Mouse (Mus musculus) cerebellum, adult 2 months (tissue): ENCODE data around the gene Rrm1.

Source experiments
- CTCF ChIP-seq: fragments of 200-500 bp; IDR thresholded peaks from 2 replicates; pipeline ENCODE4 v1.5.1; 2011; ENCODE audit warnings: low read depth, mild to moderate bottlenecking, control low read depth, low read length, moderate library complexity, borderline replicate concordance; ENCODE audit not compliant: insufficient read depth
- POLR2A ChIP-seq: fragments of 200-500 bp; IDR thresholded peaks from 2 replicates; pipeline ENCODE4 v1.6.1; 2011; ENCODE audit warnings: low read length, control low read depth, borderline replicate concordance; ENCODE audit not compliant: insufficient read depth

DNA sequence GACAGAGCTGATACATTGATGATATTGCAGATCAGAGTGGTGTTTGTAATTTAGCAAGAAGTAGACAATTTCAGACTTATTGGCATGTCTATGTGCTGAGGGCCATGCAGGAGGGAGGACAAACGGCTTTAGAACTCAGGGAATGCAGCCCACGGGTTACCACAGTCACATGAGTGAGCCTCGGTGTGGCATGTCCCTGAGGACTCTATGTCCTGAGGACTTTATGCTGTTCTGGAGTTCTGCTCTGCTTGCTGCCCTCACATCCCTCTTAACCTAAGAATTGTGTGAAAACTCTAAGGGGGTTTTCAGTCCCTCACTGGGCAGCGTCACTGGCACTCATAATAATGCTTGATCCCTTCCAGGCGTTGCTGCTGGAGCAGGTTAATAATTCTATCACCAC, 31.2 kb downstream of the Rrm1 start:
- TF ChIP-seq CTCF (no peak), POLR2A (no peak)
